Mouse (Mus musculus): Measurements from ENCODE around the gene Lta. TPM values are rescaled to one million over a fixed set of nuclear protein-coding genes. Genes with fewer than 3 reads are reported as not detected.

Lta gene
- polyA plus RNA-seq, 1 experiment from 2014 or later: 0.07 TPM

- H3K4me3 ChIP-seq (replicated peaks): peak overlapping the region; percentile 97
- ATAC-seq (ENCODE audit: low read depth) (no peak), DNase-seq (no peak)
- H3K4me2 ChIP-seq: peak overlapping the region; percentile 90
- H3K36me3 ChIP-seq: peaks cover 46% of the 10 kb centered on the region
- H3K4me1 ChIP-seq (replicated peaks): peaks cover 42% of the 10 kb centered on the region
- peak overlapping the region; percentile 100 for H3K9ac ChIP-seq
- WGBS (ENCODE audit: insufficient replicate concordance): 10% methylated on average over 8 of the region's 8 CpGs
- H3K27ac ChIP-seq: peak overlapping the region; percentile 93
- no peaks in the 10 kb centered on the region for H3K9me3 ChIP-seq (replicated peaks)
- no peaks in the 10 kb centered on the region for H3K27me3 ChIP-seq
These were observed 41.6 kb downstream of the Lta start for GRCm38 (mm10) chr17:35163326-35164081.

- Histone ChIP-seq H3K27me3 (no peaks in the 10 kb centered on the region), H3K27ac (0 out of 2 replicates have a peak overlapping the region, but pooled peaks have one; percentile 10), H3K4me1 (replicated peaks) (peaks cover 42% of the 10 kb centered on the region), H3K36me3 (peaks cover 53% of the 10 kb centered on the region), H3K4me2 (peak overlapping the region; percentile 90), H3K4me3 (replicated peaks) (peak overlapping the region; percentile 97), H3K9me3 (replicated peaks) (no peaks in the 10 kb centered on the region), H3K9ac (peak overlapping the region; percentile 100)
- WGBS (ENCODE audit: insufficient replicate concordance): 61% methylated on average over 12 of the region's 12 CpGs
- ATAC-seq (ENCODE audit: low read depth) (no peak), DNase-seq (no peak)
These were observed 42.4 kb downstream of the Lta start for GRCm38 (mm10) chr17:35162730-35163129.

GRCm38 (mm10) chr17:35162121-35162520 is 43.0 kb downstream of the Lta start:
- Histone ChIP-seq H3K36me3 (peaks cover 59% of the 10 kb centered on the region), H3K4me2 (peak overlapping the region; percentile 90), H3K4me3 (replicated peaks) (peak overlapping the region; percentile 97), H3K9me3 (replicated peaks) (no peaks in the 10 kb centered on the region), H3K27ac (peak overlapping the region; percentile 18; the same call in 1 of the 2 replicates), H3K27me3 (no peaks in the 10 kb centered on the region), H3K4me1 (replicated peaks) (peaks cover 42% of the 10 kb centered on the region), H3K9ac (peak overlapping the region; percentile 100)
- ATAC-seq (ENCODE audit: low read depth) (no peak), DNase-seq (no peak)
- 76% methylated on average over 14 of the region's 14 CpGs for WGBS (ENCODE audit: insufficient replicate concordance)

GRCm38 (mm10) chr17:35161421-35161820 is 43.7 kb downstream of the Lta start:
- no peak for DNase-seq
- Histone ChIP-seq H3K4me1 (replicated peaks) (peaks cover 40% of the 10 kb centered on the region), H3K36me3 (peaks cover 66% of the 10 kb centered on the region), H3K27ac (no peak overlapping the region), H3K9me3 (replicated peaks) (no peaks in the 10 kb centered on the region), H3K27me3 (no peaks in the 10 kb centered on the region), H3K4me2 (peak overlapping the region; percentile 16; the same call in 1 of the 2 replicates), H3K4me3 (replicated peaks) (no peak overlapping the region), H3K9ac (no peak overlapping the region)
- ATAC-seq (ENCODE audit: low read depth): no peak
- 83% methylated on average over 11 of the region's 11 CpGs for WGBS (ENCODE audit: insufficient replicate concordance)

- no peak overlapping the region for H3K4me2 ChIP-seq
- H3K9me3 ChIP-seq (replicated peaks): no peaks in the 10 kb centered on the region
- peaks cover 84% of the 10 kb centered on the region for H3K36me3 ChIP-seq
- peaks cover 32% of the 10 kb centered on the region for H3K4me1 ChIP-seq (replicated peaks)
- no peak overlapping the region for H3K27ac ChIP-seq
- no peak overlapping the region for H3K9ac ChIP-seq
- no peaks in the 10 kb centered on the region for H3K27me3 ChIP-seq
- ATAC-seq (ENCODE audit: low read depth): no peak
- 83% methylated on average over 7 of the region's 7 CpGs for WGBS (ENCODE audit: insufficient replicate concordance)
- H3K4me3 ChIP-seq (replicated peaks): no peak overlapping the region
- DNase-seq: no peak
These were observed 45.5 kb downstream of the Lta start for GRCm38 (mm10) chr17:35159638-35160037.

- H3K36me3 ChIP-seq: peaks cover 90% of the 10 kb centered on the region
- H3K4me2 ChIP-seq: no peak overlapping the region
- ATAC-seq (ENCODE audit: low read depth) (no peak), DNase-seq (no peak)
- no peak overlapping the region for H3K27ac ChIP-seq
- WGBS (ENCODE audit: insufficient replicate concordance): 84% methylated on average over 16 of the region's 16 CpGs
- no peaks in the 10 kb centered on the region for H3K27me3 ChIP-seq
- no peak overlapping the region for H3K4me3 ChIP-seq (replicated peaks)
- peaks cover 33% of the 10 kb centered on the region for H3K4me1 ChIP-seq (replicated peaks)
- no peaks in the 10 kb centered on the region for H3K9me3 ChIP-seq (replicated peaks)
- no peak overlapping the region for H3K9ac ChIP-seq
These were observed 46.1 kb downstream of the Lta start for GRCm38 (mm10) chr17:35158850-35159593.

GRCm38 (mm10) chr17:35157661-35158175 is 47.4 kb downstream of the Lta start:
- no peaks in the 10 kb centered on the region for H3K9me3 ChIP-seq (replicated peaks)
- peaks cover 100% of the 10 kb centered on the region for H3K36me3 ChIP-seq
- H3K4me2 ChIP-seq: no peak overlapping the region
- no peak overlapping the region for H3K9ac ChIP-seq
- H3K27ac ChIP-seq: no peak overlapping the region
- 87% methylated on average over 8 of the region's 8 CpGs for WGBS (ENCODE audit: insufficient replicate concordance)
- no peaks in the 10 kb centered on the region for H3K27me3 ChIP-seq
- ATAC-seq (ENCODE audit: low read depth): no peak
- DNase-seq: no peak
- no peak overlapping the region for H3K4me3 ChIP-seq (replicated peaks)
- H3K4me1 ChIP-seq (replicated peaks): peaks cover 21% of the 10 kb centered on the region

GRCm38 (mm10) chr17:35157254-35157653 is 47.9 kb downstream of the Lta start:
- Histone ChIP-seq H3K4me3 (replicated peaks) (no peak overlapping the region), H3K4me1 (replicated peaks) (peaks cover 17% of the 10 kb centered on the region), H3K4me2 (no peak overlapping the region), H3K36me3 (peaks cover 100% of the 10 kb centered on the region), H3K27me3 (no peaks in the 10 kb centered on the region), H3K9me3 (replicated peaks) (no peaks in the 10 kb centered on the region), H3K27ac (no peak overlapping the region), H3K9ac (no peak overlapping the region)
- 80% methylated on average over 8 of the region's 8 CpGs for WGBS (ENCODE audit: insufficient replicate concordance)
- DNase-seq (no peak), ATAC-seq (ENCODE audit: low read depth) (no peak)

GRCm38 (mm10) chr17:35156461-35157200 is 48.5 kb downstream of the Lta start:
- H3K9me3 ChIP-seq (replicated peaks): no peaks in the 10 kb centered on the region
- WGBS (ENCODE audit: insufficient replicate concordance): 87% methylated on average over 33 of the region's 33 CpGs

GRCm38 (mm10) chr17:35155451-35155850 is 49.7 kb downstream of the Lta start:
- 0 out of 2 replicates have a peak, but pooled peaks cover 6% of the 10 kb centered on the region for H3K4me1 ChIP-seq (replicated peaks)
- H3K9ac ChIP-seq: no peak overlapping the region
- H3K4me3 ChIP-seq (replicated peaks): no peak overlapping the region
- H3K4me2 ChIP-seq: no peak overlapping the region
- no peaks in the 10 kb centered on the region for H3K27me3 ChIP-seq
- H3K27ac ChIP-seq: no peak overlapping the region
- 90% methylated on average over 12 of the region's 12 CpGs for WGBS (ENCODE audit: insufficient replicate concordance)
- ATAC-seq (ENCODE audit: low read depth) (no peak), DNase-seq (no peak)
- peaks cover 99% of the 10 kb centered on the region for H3K36me3 ChIP-seq
- no peaks in the 10 kb centered on the region for H3K9me3 ChIP-seq (replicated peaks)

More at GRCm38 (mm10) chr17:35156461-35157200, 48.5 kb downstream of the Lta start:
- no peaks in the 10 kb centered on the region for H3K27me3 ChIP-seq
- peaks cover 10% of the 10 kb centered on the region for H3K4me1 ChIP-seq (replicated peaks)
- H3K36me3 ChIP-seq: peaks cover 100% of the 10 kb centered on the region
- H3K27ac ChIP-seq: no peak overlapping the region
- H3K4me2 ChIP-seq: no peak overlapping the region
- no peak for ATAC-seq (ENCODE audit: low read depth)
- H3K9ac ChIP-seq: no peak overlapping the region
- H3K4me3 ChIP-seq (replicated peaks): no peak overlapping the region
- DNase-seq: no peak

- Histone ChIP-seq H3K27ac (no peak overlapping the region), H3K36me3 (peaks cover 99% of the 10 kb centered on the region), H3K9ac (no peak overlapping the region), H3K27me3 (no peaks in the 10 kb centered on the region), H3K4me1 (replicated peaks) (0 out of 2 replicates have a peak, but pooled peaks cover 6% of the 10 kb centered on the region), H3K9me3 (replicated peaks) (no peaks in the 10 kb centered on the region), H3K4me2 (no peak overlapping the region), H3K4me3 (replicated peaks) (no peak overlapping the region)
- no peak for ATAC-seq (ENCODE audit: low read depth)
- DNase-seq: no peak
- WGBS (ENCODE audit: insufficient replicate concordance): 85% methylated on average over 7 of the region's 7 CpGs
These were observed 50.5 kb downstream of the Lta start for GRCm38 (mm10) chr17:35154616-35155015.

All from liver, embryonic 13.5 days (tissue).